Mouse (Mus musculus) T-helper 1 cell (primary cell): ENCODE measurements around the gene Krt39.

Experiments used
- in situ Hi-C: fragments of 300-600 bp; cut with MboI, MseI; formaldehyde crosslinking; loops from one replicate; pipeline ENCODE4 v1.15.1; 2025; ENCODE audit warnings: high pct_unique_total_duplicates

Krt39 gene

DNA sequence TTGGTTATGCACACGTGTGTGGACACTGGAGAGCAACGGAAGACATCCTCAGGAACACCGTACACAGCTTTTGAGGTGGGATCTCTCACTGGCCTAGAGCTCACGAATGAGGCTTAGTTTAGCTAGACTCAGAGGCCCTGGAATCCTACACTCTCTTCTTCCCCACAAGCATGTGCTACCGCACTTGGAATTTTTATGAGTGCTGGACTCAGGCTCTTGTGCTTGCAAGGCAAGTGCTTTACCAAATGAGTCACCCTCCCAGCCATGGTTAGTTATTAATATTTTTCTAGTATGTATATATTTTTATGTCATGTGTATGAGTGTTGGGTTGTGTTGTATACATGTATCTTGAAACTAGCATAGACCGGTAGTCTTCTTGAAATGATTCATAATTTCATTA, 49.2 kb downstream of the Krt39 start:
- in situ Hi-C loops, result no loop called here

GRCm38 (mm10) chr11:99469228-99469627, 51.9 kb downstream of the Krt39 start:
- in situ Hi-C loops, result loop anchor here (5.0 kb wide), 1 partner anchor 818 kb away; no protein-coding TSS in a partner anchor

DNA sequence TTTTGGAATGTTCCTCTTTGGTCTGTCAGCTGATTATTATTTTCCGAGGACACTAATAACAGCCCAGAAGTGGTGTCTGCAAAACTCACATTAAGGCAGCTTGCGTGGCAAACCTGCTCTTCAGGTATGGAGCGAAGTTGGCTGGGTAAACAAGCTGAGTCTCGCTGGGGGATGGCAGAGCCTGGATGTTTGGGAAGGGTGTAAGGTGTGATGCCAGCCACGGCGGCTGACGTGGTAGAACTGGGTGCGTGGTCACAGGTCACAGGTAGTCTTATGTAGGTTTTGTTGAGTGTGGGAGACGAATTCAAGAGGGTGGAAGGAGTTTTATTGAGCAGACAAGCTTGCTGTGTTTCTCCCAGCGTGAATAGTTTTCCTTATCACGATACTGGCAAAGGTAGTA, 52.6 kb downstream of the Krt39 start:
- in situ Hi-C loops, result loop anchor here (5.0 kb wide), 1 partner anchor 819 kb away; no protein-coding TSS in a partner anchor

DNA sequence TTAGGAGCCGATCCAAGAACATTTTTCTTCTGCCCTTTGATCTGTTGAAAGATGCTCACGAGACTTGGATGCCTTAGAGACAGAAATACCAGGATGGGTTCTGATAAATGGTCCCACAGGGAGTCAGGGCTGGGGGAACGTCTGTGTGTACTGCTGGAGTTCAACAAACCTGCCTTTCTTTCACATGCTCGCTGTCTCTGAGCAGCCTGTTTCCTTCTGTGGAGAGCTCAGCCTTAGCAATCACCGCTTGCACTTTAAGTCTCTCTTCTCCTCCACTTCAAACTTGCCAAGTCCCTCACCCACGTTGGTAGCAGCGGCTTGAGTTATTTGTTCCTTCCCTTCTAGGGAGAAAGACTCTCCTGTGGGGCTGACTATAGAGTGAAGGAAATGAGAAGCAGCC, 54.8 kb downstream of the Krt39 start:
- in situ Hi-C loops, result loop anchor here (5.0 kb wide), 1 partner anchor 821 kb away; no protein-coding TSS in a partner anchor

DNA sequence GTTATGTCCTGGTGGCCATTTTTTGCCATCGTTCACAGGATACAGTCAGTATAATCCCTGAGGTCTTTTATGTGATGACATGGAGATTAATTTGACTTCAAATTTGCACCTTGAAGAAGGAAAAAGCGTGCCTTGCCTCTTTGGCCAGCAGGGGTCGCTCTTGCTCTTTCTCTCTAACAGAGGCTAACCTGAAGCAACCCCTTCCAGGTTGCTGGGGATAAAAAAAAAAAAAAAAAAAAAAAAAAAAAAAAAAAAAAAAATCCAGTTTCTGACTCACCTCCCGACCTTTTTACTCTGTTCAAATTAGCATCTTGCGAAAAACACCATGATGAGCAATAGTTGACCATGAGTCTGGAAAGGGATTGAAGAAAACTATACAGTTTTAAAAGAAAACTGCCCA, 56.3 kb downstream of the Krt39 start:
- in situ Hi-C loops, result loop anchor here (5.0 kb wide), 3 partner anchors 83 to 822 kb away; no protein-coding TSS in a partner anchor
